Mouse (Mus musculus) adrenal gland, adult 8-10 months (tissue): ENCODE results near the gene AC141477.1. TPM values are rescaled to one million over a fixed set of nuclear protein-coding genes. Genes with fewer than 3 reads are reported as not detected.

ENCODE experiments used
- DNase-seq: peaks from one replicate; pipeline ENCODE4 v3.0.0; 2022
- total RNA-seq, 4 experiments: library from RNA; stranded (reverse); gene quantifications; 2 replicates each; pipeline ENCODE4 v1.2.4; 2022

Gene AC141477.1
- 1 to 10 TPM in 1 of 4 experiments, not detected in 3; 3.1 TPM for total RNA-seq

- no peak for DNase-seq
Measured at GRCm38 (mm10) chr10:76440281-76440680, at the start of gene AC141477.1. Gene AC141477.1, minus strand, starts transcription at chr10:76440444.

- DNase-seq, result no peak
Measured at GRCm38 (mm10) chr10:76489205-76489604, 49.0 kb upstream of the AC141477.1 start.

GRCm38 (mm10) chr10:76488265-76488664, 48.0 kb upstream of the AC141477.1 start:
- DNase-seq, result no peak

GRCm38 (mm10) chr10:76486302-76486701, 46.1 kb upstream of the AC141477.1 start:
- no peak for DNase-seq

GRCm38 (mm10) chr10:76481480-76481879, 41.2 kb upstream of the AC141477.1 start:
- no peak for DNase-seq

- no peak for DNase-seq
Measured at GRCm38 (mm10) chr10:76480851-76481250, 40.6 kb upstream of the AC141477.1 start.

- DNase-seq, result no peak
Measured at GRCm38 (mm10) chr10:76473759-76474158, 33.5 kb upstream of the AC141477.1 start.

- peak; percentile 77 for DNase-seq
Measured at GRCm38 (mm10) chr10:76468203-76469162, 28.2 kb upstream of the AC141477.1 start, which contains the start of the genes Mcm3ap and Ybey. Gene Mcm3ap, plus strand, starts transcription at chr10:76468927. Gene Ybey, minus strand, starts transcription at chr10:76469114.

- no peak for DNase-seq
Measured at GRCm38 (mm10) chr10:76462721-76463120, 22.5 kb upstream of the AC141477.1 start.

GRCm38 (mm10) chr10:76462312-76462711, 22.1 kb upstream of the AC141477.1 start:
- no peak for DNase-seq

- DNase-seq, result no peak
Measured at GRCm38 (mm10) chr10:76461255-76461654, 21.0 kb upstream of the AC141477.1 start.

GRCm38 (mm10) chr10:76455289-76455688, 15.0 kb upstream of the AC141477.1 start:
- DNase-seq, result no peak

GRCm38 (mm10) chr10:76448851-76449250, 8.6 kb upstream of the AC141477.1 start, which contains the start of gene 2610028H24Rik:
Gene 2610028H24Rik, plus strand, starts transcription at chr10:76449081.
- DNase-seq, result no peak

GRCm38 (mm10) chr10:76447406-76448229, 7.4 kb upstream of the AC141477.1 start:
- DNase-seq, result no peak

GRCm38 (mm10) chr10:76445996-76446681, 5.9 kb upstream of the AC141477.1 start:
- DNase-seq, result no peak

- peak; percentile 97 for DNase-seq
Measured at GRCm38 (mm10) chr10:76442178-76443088, 2.2 kb upstream of the AC141477.1 start, which contains the start of gene Pcnt. Gene Pcnt, minus strand, starts transcription at chr10:76442786.

- no peak for DNase-seq
Measured at GRCm38 (mm10) chr10:76439107-76439890, 945 bp downstream of the AC141477.1 start.

- no peak for DNase-seq
Measured at GRCm38 (mm10) chr10:76433925-76434324, 6.3 kb downstream of the AC141477.1 start.

GRCm38 (mm10) chr10:76425674-76426073, 14.6 kb downstream of the AC141477.1 start:
- DNase-seq, result no peak

- no peak for DNase-seq
Measured at GRCm38 (mm10) chr10:76416811-76417210, 23.4 kb downstream of the AC141477.1 start.
